Mouse (Mus musculus) liver, embryonic 12.5 days (tissue): Measurements from ENCODE around the gene Gabrd. TPM values are rescaled to one million over a fixed set of nuclear protein-coding genes. Genes with fewer than 3 reads are reported as not detected.
A peak's percentile ranks its signal among the peaks of the same experiment; 100 is the strongest.

Experiments
- ATAC-seq: fragments of 200-750 bp; cut with Nextera tagmentation; 2 replicates; pipeline ENCODE4 v1.8.0; 2017; ENCODE audit warnings: moderate number of reproducible peaks, mild to moderate bottlenecking, moderate library complexity
- H3K27ac ChIP-seq: fragments of 300-500 bp; sonication (generic); 2 replicates; pipeline ENCODE4 v1.5.1; 2016; ENCODE audit warnings: mild to moderate bottlenecking
- H3K27me3 ChIP-seq: fragments of 300-500 bp; sonication (generic); replicated peaks from 2 replicates; pipeline ENCODE4 v1.6.1; 2016; ENCODE audit warnings: mild to moderate bottlenecking, moderate library complexity
- H3K36me3 ChIP-seq: fragments of 300-500 bp; sonication (generic); 2 replicates; pipeline ENCODE4 v1.6.1; 2016; ENCODE audit warnings: mild to moderate bottlenecking, moderate library complexity
- H3K4me1 ChIP-seq: fragments of 300-500 bp; sonication (generic); 2 replicates; pipeline ENCODE4 v1.6.1; 2016
- H3K4me2 ChIP-seq: fragments of 300-500 bp; sonication (generic); 2 replicates; pipeline ENCODE4 v1.6.1; 2016; ENCODE audit warnings: mild to moderate bottlenecking, moderate library complexity
- H3K4me3 ChIP-seq: fragments of 300-500 bp; sonication (generic); 2 replicates; pipeline ENCODE4 v1.5.1; 2016; ENCODE audit warnings: mild to moderate bottlenecking, moderate library complexity
- H3K9ac ChIP-seq: fragments of 300-500 bp; sonication (generic); 2 replicates; pipeline ENCODE4 v1.6.1; 2016; ENCODE audit warnings: mild to moderate bottlenecking, moderate library complexity
- H3K9me3 ChIP-seq: fragments of 300-500 bp; sonication (generic); replicated peaks from 2 replicates; pipeline ENCODE4 v1.6.1; 2016; ENCODE audit warnings: mild to moderate bottlenecking, moderate library complexity
- WGBS: fragments of 180-500 bp; shearing (Covaris S2); methylation state at CpG from one replicate; pipeline ENCODE4 v1.1.7; 2016; ENCODE audit not compliant: insufficient replicate concordance; 5-methylcytosine and 5-hydroxymethylcytosine counted together
- polyA plus RNA-seq: library from polyadenylated mRNA; unstranded; fragments of >200 nt; fragmentation: Nextera tagmentation; extraction: Ambion mirVana; gene quantifications from 2 replicates; pipeline ENCODE4 v1.2.1, GENCODE M21; 2016

The Gabrd gene
- polyA plus RNA-seq, 1 experiment from 2014 or later = not detected

DNA sequence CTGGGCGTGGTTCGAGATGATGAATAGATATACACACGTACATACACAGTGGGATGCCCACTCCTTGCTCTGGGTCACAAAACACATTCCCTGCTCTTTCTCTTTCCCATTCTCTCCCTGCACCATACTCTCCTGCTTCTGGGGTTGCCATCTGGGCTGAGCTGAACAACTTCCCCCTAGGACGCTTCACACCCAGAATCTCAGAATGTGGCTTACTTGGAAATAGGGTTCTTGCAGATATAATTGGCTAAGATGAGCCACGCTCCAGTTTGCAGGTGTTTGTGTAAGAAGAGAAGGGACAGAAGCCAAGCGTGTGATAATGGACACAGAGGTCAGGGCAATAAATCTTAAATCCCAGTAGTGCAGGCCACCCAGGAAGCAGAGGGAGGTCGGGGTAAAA lies 15.9 kb downstream of the Gabrd start:
- no peaks in the 10 kb centered on the region for H3K36me3 ChIP-seq
- ATAC-seq = no peak
- WGBS = 48% methylated on average over 7 of the region's 7 CpGs
- no peak overlapping the region for H3K9ac ChIP-seq
- H3K9me3 ChIP-seq = no peaks in the 10 kb centered on the region
- H3K27ac ChIP-seq = no peak overlapping the region
- H3K4me3 ChIP-seq = no peak overlapping the region
- H3K27me3 ChIP-seq = peaks cover 31% of the 10 kb centered on the region; the same call in 1 of the 2 replicates
- H3K4me1 ChIP-seq = no peaks in the 10 kb centered on the region
- no peak overlapping the region for H3K4me2 ChIP-seq

DNA sequence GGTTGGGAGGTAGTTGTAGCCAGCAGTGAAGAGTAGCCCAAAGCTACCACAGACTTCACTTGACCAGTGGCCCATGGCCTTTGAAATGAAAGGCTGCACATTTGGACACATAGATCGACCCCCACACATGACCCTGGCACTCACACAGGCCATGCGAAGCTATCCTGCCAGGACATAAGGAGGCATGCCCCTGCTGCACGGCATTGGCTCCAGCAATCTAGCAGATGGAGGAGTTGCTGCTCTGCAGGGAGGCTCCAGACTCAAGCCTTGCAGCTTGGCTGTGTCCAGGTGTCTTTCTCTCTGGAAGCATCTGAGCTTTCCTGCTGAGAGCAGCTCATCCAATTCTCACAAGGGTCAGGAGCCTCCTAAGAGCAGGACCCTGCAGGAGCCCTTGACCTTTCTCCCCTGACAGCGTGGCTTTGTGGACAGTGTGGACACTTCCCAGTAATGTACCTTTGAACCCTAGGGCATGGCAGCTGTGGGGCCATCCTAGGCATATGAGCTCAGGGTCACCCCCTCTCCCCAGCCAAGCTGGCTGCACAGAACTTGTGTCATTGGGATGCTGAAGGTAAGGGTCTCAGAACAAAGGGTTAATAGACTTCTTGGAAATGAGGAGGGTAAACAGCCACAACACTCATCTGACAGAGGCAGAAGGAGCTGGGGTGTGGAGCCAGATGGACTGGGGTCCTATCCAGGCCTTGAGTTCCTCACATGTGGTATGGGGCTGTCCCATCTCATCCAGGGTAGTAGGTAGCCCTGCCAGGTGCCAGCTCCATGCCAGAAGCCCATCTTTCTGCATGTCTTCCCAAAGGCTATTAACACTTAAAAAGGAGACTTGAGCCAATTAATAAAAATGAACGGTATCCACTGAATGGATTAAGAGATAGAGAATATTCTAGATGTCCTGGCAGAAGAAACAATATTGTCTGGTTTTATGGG lies 25.8 kb downstream of the Gabrd start:
- Histone ChIP-seq H3K4me2 (no peak overlapping the region), H3K4me3 (no peak overlapping the region), H3K9ac (no peak overlapping the region), H3K4me1 (no peaks in the 10 kb centered on the region), H3K27ac (no peak overlapping the region), H3K36me3 (no peaks in the 10 kb centered on the region), H3K27me3 (peaks cover 27% of the 10 kb centered on the region), H3K9me3 (no peaks in the 10 kb centered on the region)
- ATAC-seq = peak; percentile 18
- WGBS = 58% methylated on average over 5 of the region's 5 CpGs

DNA sequence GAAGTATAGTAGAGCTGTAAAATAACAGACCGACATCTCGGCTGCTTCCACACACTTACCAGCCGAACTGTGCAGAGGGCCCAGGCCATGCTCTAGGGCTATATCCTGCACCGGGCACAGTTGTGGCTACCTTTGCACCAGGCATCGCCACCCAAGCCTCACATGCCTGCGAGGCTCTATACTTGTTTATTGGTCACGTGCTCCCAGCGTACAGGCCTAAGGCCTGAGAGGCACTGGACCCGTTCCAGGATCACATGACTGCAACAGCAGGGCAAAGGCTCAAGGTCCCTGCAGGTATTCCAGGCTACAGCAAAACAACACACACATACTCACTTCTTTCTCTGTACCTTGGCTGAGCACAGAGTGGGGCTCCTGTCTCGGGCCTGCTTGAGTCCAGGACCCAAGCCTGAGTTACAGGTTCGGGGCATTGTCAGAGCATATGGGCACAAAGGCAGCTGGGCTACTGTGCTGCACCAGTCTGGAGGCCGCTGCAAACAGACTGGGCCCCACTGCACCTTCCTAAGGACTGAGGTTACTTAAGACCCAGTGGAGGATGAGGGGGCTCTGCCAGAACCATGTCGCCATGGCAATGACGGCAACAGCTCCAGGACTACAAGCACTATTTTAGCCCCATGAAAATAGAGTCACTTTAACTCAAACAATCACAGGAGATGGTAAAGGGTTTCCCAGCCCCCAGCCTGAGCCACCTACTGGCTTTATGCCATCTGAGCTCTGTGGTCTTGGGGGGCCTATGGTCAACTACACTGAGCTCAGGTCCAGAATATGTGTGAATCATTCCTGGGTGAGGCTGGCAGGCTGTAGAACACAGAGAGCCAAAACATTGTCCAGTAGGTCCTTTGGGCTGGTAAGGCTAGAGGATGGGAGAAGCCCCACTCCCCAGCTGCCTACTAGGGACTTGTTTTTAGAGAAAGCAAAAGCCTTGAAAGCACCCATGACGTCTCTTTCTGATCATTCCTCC lies 26.9 kb downstream of the Gabrd start:
- Histone ChIP-seq H3K9me3 (no peaks in the 10 kb centered on the region), H3K4me3 (no peak overlapping the region), H3K27me3 (peaks cover 34% of the 10 kb centered on the region), H3K9ac (no peak overlapping the region), H3K36me3 (no peaks in the 10 kb centered on the region), H3K27ac (no peak overlapping the region), H3K4me1 (no peaks in the 10 kb centered on the region), H3K4me2 (no peak overlapping the region)
- WGBS = 71% methylated on average over 15 of the region's 15 CpGs
- peak; percentile 54 for ATAC-seq

DNA sequence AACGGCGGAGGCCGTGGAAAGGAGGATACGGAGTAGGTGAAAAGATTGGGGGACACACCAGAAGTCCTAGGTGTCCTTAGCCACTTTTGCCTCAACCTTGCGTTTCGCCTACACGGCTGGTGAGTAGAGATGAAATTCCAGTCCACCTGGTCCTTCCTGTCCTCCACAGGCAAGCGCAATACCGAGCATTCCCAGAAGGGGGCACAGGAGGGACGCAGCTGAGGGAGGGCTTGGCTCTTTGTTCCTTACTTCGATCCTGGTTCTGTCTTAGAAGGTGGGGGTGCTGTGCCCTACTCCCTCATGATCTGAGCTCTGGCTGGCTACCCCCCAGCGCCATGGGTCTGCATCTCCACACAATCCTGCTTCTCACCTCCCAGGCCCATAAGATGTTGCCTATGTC lies 29.2 kb downstream of the Gabrd start:
- Histone ChIP-seq H3K27ac (no peak overlapping the region), H3K9me3 (no peaks in the 10 kb centered on the region), H3K4me2 (no peak overlapping the region), H3K9ac (no peak overlapping the region), H3K36me3 (no peaks in the 10 kb centered on the region), H3K4me3 (no peak overlapping the region), H3K4me1 (no peaks in the 10 kb centered on the region), H3K27me3 (peaks cover 52% of the 10 kb centered on the region)
- 25% methylated on average over 12 of the region's 12 CpGs for WGBS
- ATAC-seq = no peak

DNA sequence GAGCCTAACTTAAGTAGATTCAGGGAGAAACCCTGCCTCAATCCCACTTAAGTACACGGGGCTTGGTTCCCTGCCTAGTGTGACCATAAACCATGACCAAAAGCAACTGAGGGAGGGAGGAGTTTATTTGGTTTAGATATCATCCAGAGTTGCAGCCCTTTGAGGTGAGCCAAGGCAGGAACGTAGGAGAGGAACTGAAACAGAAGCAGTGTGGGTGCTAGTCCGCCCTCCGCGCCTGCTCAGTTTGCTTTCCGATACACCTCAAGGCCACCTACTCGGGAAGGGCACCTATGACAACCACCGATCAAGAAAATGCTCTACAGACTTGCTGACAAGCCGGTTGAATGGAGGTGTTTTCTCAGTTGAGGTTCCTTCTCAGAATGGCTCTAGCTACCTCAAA lies 30.2 kb downstream of the Gabrd start:
- no peaks in the 10 kb centered on the region for H3K36me3 ChIP-seq
- H3K27ac ChIP-seq = no peak overlapping the region
- no peak overlapping the region for H3K9ac ChIP-seq
- no peak overlapping the region for H3K4me3 ChIP-seq
- ATAC-seq = no peak
- H3K27me3 ChIP-seq = peaks cover 62% of the 10 kb centered on the region
- H3K4me2 ChIP-seq = no peak overlapping the region
- WGBS = 74% methylated on average over 9 of the region's 9 CpGs
- no peaks in the 10 kb centered on the region for H3K4me1 ChIP-seq
- no peaks in the 10 kb centered on the region for H3K9me3 ChIP-seq

DNA sequence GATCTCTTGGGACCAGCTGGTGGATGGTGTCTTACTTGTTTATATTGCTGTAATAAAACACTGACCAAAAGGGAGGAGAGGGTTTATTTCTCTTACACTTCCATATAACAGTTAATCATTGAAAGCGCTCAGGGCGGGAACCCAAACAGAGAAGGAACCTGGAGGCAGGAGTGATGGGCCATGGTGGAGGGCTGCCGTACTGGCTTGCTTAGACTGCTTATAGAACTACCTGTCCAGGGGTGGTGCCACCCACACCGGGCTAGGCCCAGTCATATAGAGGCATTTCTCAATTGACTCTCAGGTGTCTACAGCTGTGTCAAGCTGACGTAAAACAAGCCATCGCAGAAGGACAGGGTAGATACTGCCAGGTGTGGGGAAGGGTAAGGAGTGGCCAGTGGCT lies 31.1 kb downstream of the Gabrd start:
- no peak for ATAC-seq
- no peak overlapping the region for H3K4me2 ChIP-seq
- no peak overlapping the region for H3K4me3 ChIP-seq
- peaks cover 71% of the 10 kb centered on the region for H3K27me3 ChIP-seq
- H3K9me3 ChIP-seq = no peaks in the 10 kb centered on the region
- WGBS = 72% methylated on average over 6 of the region's 6 CpGs
- H3K4me1 ChIP-seq = no peaks in the 10 kb centered on the region
- H3K9ac ChIP-seq = no peak overlapping the region
- H3K27ac ChIP-seq = no peak overlapping the region
- H3K36me3 ChIP-seq = no peaks in the 10 kb centered on the region

DNA sequence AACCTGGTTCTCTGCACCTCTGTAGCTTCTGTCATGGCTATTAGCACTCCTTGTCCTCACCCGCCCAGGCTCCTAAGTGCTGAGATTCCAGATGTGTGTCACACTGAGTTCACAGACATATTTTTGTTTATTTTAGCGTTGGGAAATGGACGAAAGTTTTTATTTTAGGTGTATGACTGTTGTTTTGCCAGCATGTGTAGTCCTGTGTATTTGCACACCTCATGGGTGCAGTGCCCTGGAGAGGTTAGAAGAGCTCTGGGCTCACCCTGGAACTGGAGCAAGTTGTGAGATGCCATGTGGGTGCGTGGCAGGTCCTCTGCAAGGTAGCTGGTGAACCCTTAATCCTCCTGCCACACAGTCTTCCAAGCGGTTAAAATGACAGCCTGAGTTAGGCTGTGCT lies 35.5 kb downstream of the Gabrd start:
- ATAC-seq = no peak
- H3K36me3 ChIP-seq = no peaks in the 10 kb centered on the region
- no peak overlapping the region for H3K4me2 ChIP-seq
- peaks cover 99% of the 10 kb centered on the region for H3K27me3 ChIP-seq
- no peak overlapping the region for H3K4me3 ChIP-seq
- no peaks in the 10 kb centered on the region for H3K9me3 ChIP-seq
- WGBS = 33% methylated on average over 5 of the region's 5 CpGs
- H3K9ac ChIP-seq = no peak overlapping the region
- H3K4me1 ChIP-seq = no peaks in the 10 kb centered on the region
- no peak overlapping the region for H3K27ac ChIP-seq

DNA sequence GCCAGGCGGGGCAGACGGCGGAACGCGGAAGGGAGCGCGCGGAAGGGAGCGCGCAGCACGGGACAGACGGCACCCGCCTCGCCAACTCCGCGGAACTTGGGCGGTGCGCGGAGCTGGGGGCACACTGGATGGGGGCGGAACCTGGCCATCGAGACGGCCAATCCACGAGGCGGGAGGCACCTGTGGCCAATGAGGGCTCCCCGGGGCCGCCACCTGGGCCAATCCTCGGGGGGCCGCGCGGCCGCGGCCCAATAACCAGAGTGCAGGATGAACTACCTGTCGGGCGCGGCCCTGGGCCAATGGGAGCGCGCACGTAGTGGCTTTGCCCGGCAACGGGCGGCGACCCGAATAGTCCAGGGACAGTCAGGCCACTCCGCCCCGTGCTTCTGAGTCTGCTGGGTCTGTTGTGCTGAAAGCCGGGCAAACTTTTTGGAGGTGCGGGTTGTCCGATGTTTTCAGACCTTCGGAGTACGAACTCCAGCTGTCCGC lies 36.6 kb downstream of the Gabrd start, which contains the start of gene Prkcz:
Gene Prkcz, minus strand, starts transcription at position 59 of the 489 bp plus-strand sequence.
- Histone ChIP-seq H3K27me3 (peaks cover 93% of the 10 kb centered on the region), H3K9ac (no peak within 1 kb of the TSS), H3K4me2 (peak within 1 kb of the TSS; percentile 49), H3K4me3 (peak within 1 kb of the TSS; percentile 44), H3K4me1 (no peaks in the 10 kb centered on the region), H3K27ac (no peak within 1 kb of the TSS), H3K9me3 (no peaks in the 10 kb centered on the region), H3K36me3 (no peaks in the 10 kb centered on the region)
- under 1% methylated on average over 48 of the region's 51 CpGs for WGBS
- ATAC-seq = peak; percentile 81

DNA sequence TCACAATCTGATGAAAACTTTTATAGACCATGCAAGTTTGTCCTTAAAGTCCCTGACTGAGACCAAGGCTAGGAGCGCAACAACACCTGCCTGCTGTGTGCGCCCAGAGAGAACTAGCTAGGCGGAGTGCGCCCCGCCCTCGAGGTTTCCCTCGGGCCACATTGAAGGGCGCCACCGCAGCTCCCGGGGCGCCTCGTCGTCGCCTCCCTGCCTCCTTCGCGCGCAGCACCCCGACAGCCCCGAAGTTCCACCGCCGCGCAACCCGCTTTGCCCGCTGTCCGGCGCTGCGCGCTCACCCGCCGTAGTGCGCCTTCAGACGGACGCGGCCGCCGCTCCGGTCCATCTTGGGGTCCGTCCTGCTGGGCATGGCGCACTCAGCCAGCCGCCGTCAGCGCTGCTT lies 37.1 kb downstream of the Gabrd start:
- Histone ChIP-seq H3K4me3 (peak overlapping the region; percentile 44), H3K36me3 (no peaks in the 10 kb centered on the region), H3K9ac (no peak overlapping the region), H3K4me2 (peak overlapping the region; percentile 49), H3K27me3 (peaks cover 88% of the 10 kb centered on the region), H3K27ac (no peak overlapping the region), H3K4me1 (no peaks in the 10 kb centered on the region), H3K9me3 (no peaks in the 10 kb centered on the region)
- WGBS = 3% methylated on average over 42 of the region's 42 CpGs
- no peak for ATAC-seq

DNA sequence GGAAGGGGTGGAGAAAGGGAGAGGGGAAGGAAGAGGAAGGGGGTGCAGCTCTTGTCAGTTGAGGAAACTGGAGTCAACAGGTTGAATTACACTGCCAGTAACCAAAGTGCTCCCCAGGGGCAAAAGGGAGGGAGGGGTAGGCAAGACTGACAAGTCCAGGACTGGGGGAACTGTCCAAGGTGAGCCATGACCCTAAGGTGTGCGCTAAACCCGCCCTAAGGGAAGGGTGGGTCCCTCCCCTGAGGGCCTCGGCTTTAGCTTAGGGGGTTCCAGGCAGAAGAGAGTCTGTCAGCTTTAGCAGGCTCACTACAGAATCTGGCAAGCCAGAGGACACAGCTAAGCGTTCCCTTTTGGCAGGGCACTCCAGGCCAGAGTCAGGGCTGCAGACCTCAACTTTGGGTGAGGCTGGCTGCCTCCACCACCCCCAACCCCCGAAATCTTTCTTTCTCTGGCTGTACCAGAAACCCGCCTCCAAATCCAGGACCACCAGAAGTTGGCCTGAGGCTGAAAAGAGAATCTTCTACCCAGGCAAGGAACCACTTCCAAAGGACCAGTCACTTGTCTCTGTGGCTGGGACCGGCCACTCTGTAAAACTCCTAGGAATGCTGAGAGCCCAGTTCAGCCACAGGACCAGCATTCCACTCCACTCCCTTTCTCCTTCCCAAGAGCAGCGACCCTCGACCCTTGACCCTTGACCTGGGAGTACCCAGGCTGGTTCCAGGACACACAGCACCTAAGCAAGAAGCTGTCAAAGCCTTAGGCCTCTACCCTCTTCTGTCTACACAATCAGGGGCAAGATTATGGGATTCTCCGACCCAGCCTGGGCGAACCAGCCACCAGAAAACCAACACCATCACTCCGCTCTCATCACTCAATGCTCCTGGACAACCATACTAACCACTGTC lies 38.1 kb downstream of the Gabrd start:
- no peak for ATAC-seq
- no peak overlapping the region for H3K4me2 ChIP-seq

DNA sequence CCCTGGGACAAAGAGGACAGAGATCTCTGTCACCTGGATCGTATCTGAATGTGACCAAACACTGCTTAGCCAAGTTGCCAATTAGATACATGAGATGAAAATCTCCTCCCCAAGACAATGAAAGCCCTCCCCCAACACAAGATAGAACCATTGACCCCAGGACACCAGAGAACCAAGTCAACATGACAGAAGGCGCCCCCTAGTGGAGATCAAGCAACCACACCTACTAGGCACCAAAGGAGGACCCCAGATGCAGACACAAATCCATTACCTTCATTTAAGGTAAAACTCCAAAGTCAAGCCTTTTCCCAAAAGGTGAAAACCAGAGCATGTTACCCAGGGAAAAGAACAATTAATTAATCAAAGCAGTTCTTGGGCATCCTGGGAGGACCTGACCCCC lies 40.3 kb downstream of the Gabrd start:
- H3K27ac ChIP-seq = no peak overlapping the region

More for the DNA sequence above, 38.1 kb downstream of the Gabrd start:
- no peak overlapping the region for H3K27ac ChIP-seq
- H3K9me3 ChIP-seq = no peaks in the 10 kb centered on the region
- WGBS = 30% methylated on average over 12 of the region's 12 CpGs
- H3K9ac ChIP-seq = no peak overlapping the region
- H3K4me1 ChIP-seq = no peaks in the 10 kb centered on the region
- H3K36me3 ChIP-seq = no peaks in the 10 kb centered on the region
- H3K4me3 ChIP-seq = no peak overlapping the region
- peaks cover 79% of the 10 kb centered on the region for H3K27me3 ChIP-seq

More for the DNA sequence above, 40.3 kb downstream of the Gabrd start:
- Histone ChIP-seq H3K27me3 (peaks cover 64% of the 10 kb centered on the region), H3K9me3 (no peaks in the 10 kb centered on the region), H3K36me3 (no peaks in the 10 kb centered on the region), H3K4me2 (no peak overlapping the region), H3K9ac (no peak overlapping the region), H3K4me1 (no peaks in the 10 kb centered on the region), H3K4me3 (no peak overlapping the region)
- WGBS = 40% methylated on average over 2 of the region's 2 CpGs
- no peak for ATAC-seq
